Mouse (Mus musculus) heart, embryonic 12.5 days (tissue): ENCODE results near the gene Asic4. TPM values are rescaled to one million over a fixed set of nuclear protein-coding genes. Genes with fewer than 3 reads are reported as not detected.

Experiments used
- ATAC-seq: fragments of 200-750 bp; cut with Nextera tagmentation; 2 replicates; pipeline ENCODE4 v1.8.0; 2017; ENCODE audit warnings: moderate TSS enrichment, moderate library complexity; ENCODE audit not compliant: insufficient number of reproducible peaks, low FRiP score
- H3K27ac ChIP-seq: fragments of 300-500 bp; sonication (generic); 2 replicates; pipeline ENCODE4 v1.5.1; 2016; ENCODE audit warnings: mild to moderate bottlenecking, moderate library complexity; ENCODE audit not compliant: poor library complexity, severe bottlenecking
- H3K27me3 ChIP-seq: fragments of 300-500 bp; sonication (generic); replicated peaks from 2 replicates; pipeline ENCODE4 v1.6.1; 2016; ENCODE audit warnings: mild to moderate bottlenecking, moderate library complexity
- H3K36me3 ChIP-seq: fragments of 300-500 bp; sonication (generic); 2 replicates; pipeline ENCODE4 v1.6.1; 2016; ENCODE audit warnings: mild to moderate bottlenecking, moderate library complexity
- H3K4me1 ChIP-seq: fragments of 300-500 bp; sonication (generic); replicated peaks from 2 replicates; pipeline ENCODE4 v1.6.1; 2016; ENCODE audit warnings: mild to moderate bottlenecking
- H3K4me2 ChIP-seq: fragments of 300-500 bp; sonication (generic); 2 replicates; pipeline ENCODE4 v1.6.1; 2016; ENCODE audit warnings: mild to moderate bottlenecking, moderate library complexity
- H3K4me3 ChIP-seq: fragments of 300-500 bp; sonication (generic); 2 replicates; pipeline ENCODE4 v1.5.1; 2016; ENCODE audit warnings: mild to moderate bottlenecking
- H3K9ac ChIP-seq: fragments of 300-500 bp; sonication (generic); 2 replicates; pipeline ENCODE4 v1.6.1; 2016; ENCODE audit warnings: mild to moderate bottlenecking, moderate library complexity
- H3K9me3 ChIP-seq: fragments of 300-500 bp; sonication (generic); replicated peaks from 2 replicates; pipeline ENCODE4 v1.6.1; 2016; ENCODE audit warnings: mild to moderate bottlenecking, moderate library complexity
- WGBS: fragments of 180-500 bp; shearing (Covaris S2); methylation state at CpG from one replicate; pipeline ENCODE4 v1.1.7; 2016; 5-methylcytosine and 5-hydroxymethylcytosine counted together
- polyA plus RNA-seq: library from polyadenylated mRNA; unstranded; fragments of >200 nt; fragmentation: Nextera tagmentation; extraction: Ambion mirVana; gene quantifications from 2 replicates; pipeline ENCODE4 v1.2.1, GENCODE M21; 2016

Gene Asic4
- polyA plus RNA-seq, 1 experiment from 2014 or later, result 0.33 TPM

GRCm38 (mm10) chr1:75476441-75476840 is 26.2 kb downstream of the Asic4 start:
- ATAC-seq, result no peak
- H3K27me3 ChIP-seq, result peaks cover 64% of the 10 kb centered on the region
- WGBS, result 92% methylated on average over 11 of the region's 11 CpGs
- H3K36me3 ChIP-seq, result peaks cover 45% of the 10 kb centered on the region
- peaks cover 23% of the 10 kb centered on the region for H3K4me1 ChIP-seq
- no peak overlapping the region for H3K4me2 ChIP-seq
- no peak overlapping the region for H3K4me3 ChIP-seq
- H3K9me3 ChIP-seq, result no peaks in the 10 kb centered on the region
- no peak overlapping the region for H3K9ac ChIP-seq
- no peak overlapping the region for H3K27ac ChIP-seq

GRCm38 (mm10) chr1:75477264-75477965 is 27.2 kb downstream of the Asic4 start:
- H3K27ac ChIP-seq, result no peak overlapping the region
- H3K36me3 ChIP-seq, result peaks cover 43% of the 10 kb centered on the region
- ATAC-seq, result no peak
- WGBS, result 12% methylated on average over 35 of the region's 35 CpGs
- no peaks in the 10 kb centered on the region for H3K9me3 ChIP-seq
- H3K4me2 ChIP-seq, result peak overlapping the region; percentile 75
- peaks cover 23% of the 10 kb centered on the region for H3K4me1 ChIP-seq
- peaks cover 67% of the 10 kb centered on the region for H3K27me3 ChIP-seq
- H3K9ac ChIP-seq, result no peak overlapping the region
- H3K4me3 ChIP-seq, result peak overlapping the region; percentile 72

- Histone ChIP-seq H3K4me2 (peak overlapping the region; percentile 75), H3K4me1 (peaks cover 23% of the 10 kb centered on the region), H3K4me3 (peak overlapping the region; percentile 72), H3K27ac (no peak overlapping the region), H3K36me3 (peaks cover 38% of the 10 kb centered on the region), H3K27me3 (peaks cover 67% of the 10 kb centered on the region), H3K9ac (no peak overlapping the region), H3K9me3 (no peaks in the 10 kb centered on the region)
- ATAC-seq, result no peak
- WGBS, result 48% methylated on average over 3 of the region's 3 CpGs
Measured at GRCm38 (mm10) chr1:75477966-75478290, 27.7 kb downstream of the Asic4 start.

GRCm38 (mm10) chr1:75478497-75478896 is 28.3 kb downstream of the Asic4 start:
- Histone ChIP-seq H3K9ac (peak overlapping the region; percentile 79), H3K9me3 (no peaks in the 10 kb centered on the region), H3K4me1 (peaks cover 23% of the 10 kb centered on the region), H3K27me3 (peaks cover 67% of the 10 kb centered on the region), H3K4me2 (peak overlapping the region; percentile 75), H3K27ac (peak overlapping the region; percentile 77), H3K36me3 (peaks cover 32% of the 10 kb centered on the region), H3K4me3 (peak overlapping the region; percentile 72)
- peak; percentile 0; the same call in 1 of the 2 replicates for ATAC-seq
- under 1% methylated on average over 23 of the region's 25 CpGs for WGBS

- ATAC-seq, result peak; percentile 90
- Histone ChIP-seq H3K27ac (peak within 1 kb of the TSS; percentile 77), H3K9ac (peak within 1 kb of the TSS; percentile 79), H3K27me3 (peaks cover 68% of the 10 kb centered on the region), H3K4me2 (peak within 1 kb of the TSS; percentile 75), H3K4me1 (peaks cover 23% of the 10 kb centered on the region), H3K36me3 (peaks cover 26% of the 10 kb centered on the region), H3K9me3 (no peaks in the 10 kb centered on the region), H3K4me3 (peak within 1 kb of the TSS; percentile 72)
- under 1% methylated on average over 76 of the region's 76 CpGs for WGBS
Measured at GRCm38 (mm10) chr1:75478916-75479634, 28.8 kb downstream of the Asic4 start, which contains the start of the genes Chpf and Tmem198. Chpf (minus strand) TSS chr1:75479307. Tmem198 (plus strand) TSS chr1:75479532.

GRCm38 (mm10) chr1:75479635-75479989 is 29.4 kb downstream of the Asic4 start:
- Histone ChIP-seq H3K27ac (no peak overlapping the region), H3K36me3 (peaks cover 21% of the 10 kb centered on the region), H3K27me3 (peaks cover 70% of the 10 kb centered on the region), H3K4me3 (peak overlapping the region; percentile 72), H3K9me3 (no peaks in the 10 kb centered on the region), H3K4me1 (peaks cover 23% of the 10 kb centered on the region), H3K4me2 (peak overlapping the region; percentile 75), H3K9ac (no peak overlapping the region)
- ATAC-seq, result peak; percentile 19; the same call in 1 of the 2 replicates
- WGBS, result 3% methylated on average over 24 of the region's 24 CpGs

GRCm38 (mm10) chr1:75480036-75480435 is 29.8 kb downstream of the Asic4 start:
- ATAC-seq, result no peak
- H3K36me3 ChIP-seq, result peaks cover 17% of the 10 kb centered on the region
- peak overlapping the region; percentile 72 for H3K4me3 ChIP-seq
- no peak overlapping the region for H3K27ac ChIP-seq
- peaks cover 23% of the 10 kb centered on the region for H3K4me1 ChIP-seq
- H3K4me2 ChIP-seq, result peak overlapping the region; percentile 75
- H3K9me3 ChIP-seq, result no peaks in the 10 kb centered on the region
- WGBS, result 26% methylated on average over 13 of the region's 13 CpGs
- H3K27me3 ChIP-seq, result peaks cover 70% of the 10 kb centered on the region
- H3K9ac ChIP-seq, result no peak overlapping the region

GRCm38 (mm10) chr1:75480735-75481134 is 30.5 kb downstream of the Asic4 start:
- no peak overlapping the region for H3K4me3 ChIP-seq
- no peak overlapping the region for H3K9ac ChIP-seq
- no peak for ATAC-seq
- WGBS, result 72% methylated on average over 7 of the region's 7 CpGs
- H3K27me3 ChIP-seq, result peaks cover 70% of the 10 kb centered on the region
- H3K36me3 ChIP-seq, result peaks cover 16% of the 10 kb centered on the region
- no peaks in the 10 kb centered on the region for H3K9me3 ChIP-seq
- H3K4me1 ChIP-seq, result peaks cover 23% of the 10 kb centered on the region
- no peak overlapping the region for H3K4me2 ChIP-seq
- no peak overlapping the region for H3K27ac ChIP-seq

GRCm38 (mm10) chr1:75486561-75486960 is 36.3 kb downstream of the Asic4 start:
- Histone ChIP-seq H3K27ac (no peak overlapping the region), H3K36me3 (peaks cover 53% of the 10 kb centered on the region), H3K4me2 (peak overlapping the region; percentile 78), H3K9me3 (no peaks in the 10 kb centered on the region), H3K4me3 (no peak overlapping the region), H3K9ac (no peak overlapping the region), H3K4me1 (peaks cover 17% of the 10 kb centered on the region), H3K27me3 (peaks cover 79% of the 10 kb centered on the region)
- 16% methylated on average over 24 of the region's 24 CpGs for WGBS
- no peak for ATAC-seq

GRCm38 (mm10) chr1:75487040-75487404 is 36.8 kb downstream of the Asic4 start:
- H3K4me3 ChIP-seq, result peak overlapping the region; percentile 49
- no peak for ATAC-seq
- peaks cover 75% of the 10 kb centered on the region for H3K27me3 ChIP-seq
- peak overlapping the region; percentile 78 for H3K4me2 ChIP-seq
- peaks cover 58% of the 10 kb centered on the region for H3K36me3 ChIP-seq
- H3K9me3 ChIP-seq, result no peaks in the 10 kb centered on the region
- peaks cover 17% of the 10 kb centered on the region for H3K4me1 ChIP-seq
- no peak overlapping the region for H3K27ac ChIP-seq
- H3K9ac ChIP-seq, result peak overlapping the region; percentile 47; the same call in 1 of the 2 replicates
- 7% methylated on average over 13 of the region's 13 CpGs for WGBS

- Histone ChIP-seq H3K4me3 (peak overlapping the region; percentile 49), H3K9ac (peak overlapping the region; percentile 47; the same call in 1 of the 2 replicates), H3K9me3 (no peaks in the 10 kb centered on the region), H3K4me2 (peak overlapping the region; percentile 78), H3K27ac (no peak overlapping the region), H3K4me1 (peaks cover 17% of the 10 kb centered on the region), H3K36me3 (peaks cover 63% of the 10 kb centered on the region), H3K27me3 (peaks cover 69% of the 10 kb centered on the region)
- WGBS, result 2% methylated on average over 62 of the region's 62 CpGs
- ATAC-seq, result peak; percentile 49
Measured at GRCm38 (mm10) chr1:75487405-75488161, 37.3 kb downstream of the Asic4 start.
